Mouse (Mus musculus): Measurements from ENCODE around the gene Ttll6.

DNA sequence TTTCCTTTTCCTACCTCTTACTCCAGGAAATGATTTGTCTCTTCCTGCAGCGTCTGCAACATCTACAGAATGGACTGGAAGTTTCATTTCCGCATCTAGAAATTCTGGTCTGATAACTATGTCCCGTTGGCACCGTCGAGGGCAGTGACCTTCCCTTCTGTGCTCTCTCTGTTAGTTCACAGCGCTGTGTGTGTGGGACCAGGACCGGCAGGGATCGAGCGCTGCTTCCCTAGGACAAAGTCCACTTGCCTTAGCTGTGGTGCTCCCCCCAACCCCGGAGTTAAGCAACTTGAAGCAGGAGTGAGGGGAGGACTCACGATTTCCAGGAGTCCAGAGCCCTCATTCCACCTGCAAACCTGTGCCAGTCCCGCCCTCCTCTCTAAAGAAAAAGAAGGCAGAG lies 31.2 kb downstream of the Ttll6 start:
- TF ChIP-seq CTCF (conservative IDR thresholded peaks at IDR 0.05; ENCODE audit: low read length) (no peak), POU5F1 (IDR thresholded peaks at IDR 0.05; ENCODE audit: borderline replicate concordance, low read length) (no peak)

Data from E14TG2a.4 (cell line).